Mouse (Mus musculus) embryonic facial prominence, embryonic 10.5 days (tissue): Measurements from ENCODE around the gene Tmem202. TPM values are rescaled to one million over a fixed set of nuclear protein-coding genes. Genes with fewer than 3 reads are reported as not detected.
A peak's percentile ranks its signal among the peaks of the same experiment; 100 is the strongest.

Experiments used
- DNase-seq: peaks from one replicate; pipeline ENCODE4 v3.0.0-alpha.2; 2017; ENCODE audit warnings: low spot score
- H3K27ac ChIP-seq: fragments of 300-500 bp; sonication (generic); replicated peaks from 2 replicates; pipeline ENCODE4 v1.5.1; 2016; ENCODE audit warnings: mild to moderate bottlenecking
- H3K27me3 ChIP-seq: fragments of 300-500 bp; sonication (generic); replicated peaks from 2 replicates; pipeline ENCODE4 v1.6.1; 2016; ENCODE audit warnings: low read depth, mild to moderate bottlenecking; ENCODE audit not compliant: poor library complexity, severe bottlenecking
- H3K36me3 ChIP-seq: fragments of 300-500 bp; sonication (generic); replicated peaks from 2 replicates; pipeline ENCODE4 v1.6.1; 2016; ENCODE audit warnings: mild to moderate bottlenecking, moderate library complexity
- H3K4me1 ChIP-seq: fragments of 300-500 bp; sonication (generic); 2 replicates; pipeline ENCODE4 v1.6.1; 2016
- H3K4me3 ChIP-seq: fragments of 300-500 bp; sonication (generic); 2 replicates; pipeline ENCODE4 v1.5.1; 2016; ENCODE audit warnings: mild to moderate bottlenecking, moderate library complexity
- H3K9me3 ChIP-seq: fragments of 300-500 bp; sonication (generic); 2 replicates; pipeline ENCODE4 v1.6.1; 2016; ENCODE audit warnings: mild to moderate bottlenecking
- WGBS: fragments of 180-500 bp; shearing (Covaris S2); methylation state at CpG from one replicate; pipeline ENCODE4 v1.1.7; 2016; 5-methylcytosine and 5-hydroxymethylcytosine counted together
- polyA plus RNA-seq: library from polyadenylated mRNA; unstranded; fragments of >200 nt; fragmentation: Nextera tagmentation; extraction: Ambion mirVana; gene quantifications from 2 replicates; pipeline ENCODE4 v1.2.1, GENCODE M21; 2016

The Tmem202 gene
- polyA plus RNA-seq, 1 experiment from 2014 or later = not detected

DNA sequence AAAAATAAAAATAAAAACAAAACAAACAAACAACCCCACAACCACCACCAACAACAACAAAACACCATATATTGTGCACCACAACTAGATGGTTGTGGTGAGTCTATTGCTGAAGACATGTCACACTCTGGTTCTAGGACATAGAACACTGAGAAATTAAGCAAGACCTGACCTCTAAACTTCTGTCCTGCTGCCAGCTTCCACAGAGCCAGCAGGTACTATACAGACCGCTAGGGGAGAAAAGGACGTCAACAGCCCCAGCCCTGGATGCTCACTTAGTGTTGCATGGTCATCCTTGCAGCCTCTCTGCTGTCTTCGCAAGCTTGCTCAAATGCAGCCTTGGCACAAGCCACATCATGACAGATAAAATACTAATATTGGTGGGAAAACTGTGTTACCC is 12.1 kb downstream of the Tmem202 start:
- 89% methylated on average over 3 of the region's 3 CpGs for WGBS
- DNase-seq = no peak
- H3K36me3 ChIP-seq = no peaks in the 10 kb centered on the region
- H3K27ac ChIP-seq = no peak overlapping the region
- 0 out of 2 replicates have a peak, but pooled peaks cover 6% of the 10 kb centered on the region for H3K4me1 ChIP-seq
- no peaks in the 10 kb centered on the region for H3K9me3 ChIP-seq
- no peak overlapping the region for H3K4me3 ChIP-seq
- H3K27me3 ChIP-seq = no peaks in the 10 kb centered on the region

DNA sequence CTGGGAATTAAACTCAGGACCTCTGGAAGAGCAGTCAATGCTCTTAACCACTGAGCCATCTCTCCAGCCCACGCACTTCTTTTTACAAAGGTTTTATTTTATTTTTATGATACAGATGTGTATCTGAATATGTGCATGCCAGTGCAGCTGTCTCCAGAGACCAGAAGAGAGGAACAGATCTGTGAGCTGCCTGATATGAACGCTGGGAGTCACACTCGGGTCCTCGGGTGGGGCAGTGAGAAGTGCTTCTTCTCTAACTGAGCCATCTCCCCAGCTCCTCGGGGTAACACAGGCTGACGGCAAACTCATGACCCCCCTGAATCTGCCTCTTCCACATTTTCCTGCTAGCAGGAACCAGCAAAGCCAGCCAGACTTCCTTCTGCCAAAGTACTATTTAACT is 12.9 kb downstream of the Tmem202 start:
- Histone ChIP-seq H3K9me3 (no peaks in the 10 kb centered on the region), H3K36me3 (no peaks in the 10 kb centered on the region), H3K27me3 (no peaks in the 10 kb centered on the region), H3K4me3 (no peak overlapping the region), H3K27ac (no peak overlapping the region), H3K4me1 (0 out of 2 replicates have a peak, but pooled peaks cover 1% of the 10 kb centered on the region)
- no peak for DNase-seq
- WGBS = 85% methylated on average over 6 of the region's 6 CpGs

GRCm38 (mm10) chr9:59522906-59523305 is 16.7 kb downstream of the Tmem202 start:
- Histone ChIP-seq H3K4me1 (no peaks in the 10 kb centered on the region), H3K27ac (no peak overlapping the region), H3K36me3 (no peaks in the 10 kb centered on the region), H3K27me3 (no peaks in the 10 kb centered on the region), H3K4me3 (no peak overlapping the region), H3K9me3 (no peaks in the 10 kb centered on the region)
- DNase-seq = no peak
- 75% methylated on average over 4 of the region's 4 CpGs for WGBS

- no peak for DNase-seq
- Histone ChIP-seq H3K4me1 (peaks cover 8% of the 10 kb centered on the region; the same call in 1 of the 2 replicates), H3K27ac (no peak overlapping the region), H3K27me3 (no peaks in the 10 kb centered on the region), H3K9me3 (no peaks in the 10 kb centered on the region), H3K4me3 (no peak overlapping the region), H3K36me3 (no peaks in the 10 kb centered on the region)
- 92% methylated on average over 2 of the region's 2 CpGs for WGBS
Measured at GRCm38 (mm10) chr9:59519396-59519795, 20.3 kb downstream of the Tmem202 start.

- Histone ChIP-seq H3K27me3 (no peaks in the 10 kb centered on the region), H3K4me1 (peaks cover 8% of the 10 kb centered on the region; the same call in 1 of the 2 replicates), H3K9me3 (no peaks in the 10 kb centered on the region), H3K27ac (no peak overlapping the region), H3K36me3 (no peaks in the 10 kb centered on the region), H3K4me3 (no peak overlapping the region)
- WGBS = 87% methylated on average over 5 of the region's 5 CpGs
- no peak for DNase-seq
Measured at GRCm38 (mm10) chr9:59518976-59519375, 20.7 kb downstream of the Tmem202 start.

DNA sequence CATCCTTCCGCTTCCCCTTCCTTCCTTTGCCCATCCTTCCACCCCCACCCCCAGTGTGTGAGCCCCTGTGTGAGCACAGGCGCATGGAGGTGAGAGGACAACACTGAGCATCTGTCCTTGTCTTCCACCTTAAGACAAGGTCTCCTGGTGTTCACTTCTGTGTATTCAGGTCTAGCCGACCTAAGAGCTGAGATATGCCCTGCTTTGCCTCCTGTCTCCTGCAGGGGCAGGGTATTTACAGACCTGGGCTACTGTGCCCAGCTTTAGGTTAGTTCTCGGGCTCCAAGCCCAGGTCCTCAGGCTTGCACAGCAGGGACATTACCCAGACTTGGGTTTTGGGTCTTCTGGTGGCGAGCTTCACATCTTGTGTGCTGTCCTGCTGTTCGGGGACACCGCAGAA is 22.5 kb downstream of the Tmem202 start:
- WGBS = 57% methylated on average over 7 of the region's 7 CpGs
- H3K9me3 ChIP-seq = no peaks in the 10 kb centered on the region
- no peak for DNase-seq
- no peaks in the 10 kb centered on the region for H3K36me3 ChIP-seq
- no peak overlapping the region for H3K4me3 ChIP-seq
- peaks cover 8% of the 10 kb centered on the region; the same call in 1 of the 2 replicates for H3K4me1 ChIP-seq
- no peak overlapping the region for H3K27ac ChIP-seq
- no peaks in the 10 kb centered on the region for H3K27me3 ChIP-seq

DNA sequence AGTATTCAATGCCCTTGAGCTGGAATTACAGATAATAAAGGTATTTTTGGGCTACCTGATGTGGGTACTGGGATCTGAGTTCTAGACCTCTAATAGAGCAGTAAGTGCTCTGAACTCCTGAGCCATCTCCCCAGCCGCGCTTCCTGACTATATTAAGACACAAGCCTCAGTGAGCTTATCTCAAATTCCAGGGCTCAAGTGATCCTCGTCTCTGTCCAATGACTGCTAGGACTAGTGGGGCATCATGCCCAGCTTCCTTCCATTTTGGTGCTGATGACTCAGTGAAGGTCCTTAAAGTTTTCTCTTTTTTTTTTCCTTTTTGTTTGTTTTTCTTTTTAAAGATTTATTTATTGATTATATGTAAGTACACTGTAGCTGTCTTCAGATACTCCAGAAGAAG is 24.6 kb downstream of the Tmem202 start:
- Histone ChIP-seq H3K4me1 (peaks cover 8% of the 10 kb centered on the region; the same call in 1 of the 2 replicates), H3K4me3 (no peak overlapping the region), H3K36me3 (no peaks in the 10 kb centered on the region), H3K27ac (no peak overlapping the region), H3K27me3 (no peaks in the 10 kb centered on the region), H3K9me3 (no peaks in the 10 kb centered on the region)
- WGBS = 71% methylated on average over 3 of the region's 3 CpGs
- no peak for DNase-seq

- no peak overlapping the region for H3K4me3 ChIP-seq
- H3K27me3 ChIP-seq = no peaks in the 10 kb centered on the region
- peaks cover 5% of the 10 kb centered on the region; the same call in 1 of the 2 replicates for H3K4me1 ChIP-seq
- no peak overlapping the region for H3K27ac ChIP-seq
- no peak for DNase-seq
- WGBS = 44% methylated on average over 4 of the region's 4 CpGs
- no peaks in the 10 kb centered on the region for H3K36me3 ChIP-seq
- no peaks in the 10 kb centered on the region for H3K9me3 ChIP-seq
Measured at GRCm38 (mm10) chr9:59512381-59512780, 27.3 kb downstream of the Tmem202 start.

DNA sequence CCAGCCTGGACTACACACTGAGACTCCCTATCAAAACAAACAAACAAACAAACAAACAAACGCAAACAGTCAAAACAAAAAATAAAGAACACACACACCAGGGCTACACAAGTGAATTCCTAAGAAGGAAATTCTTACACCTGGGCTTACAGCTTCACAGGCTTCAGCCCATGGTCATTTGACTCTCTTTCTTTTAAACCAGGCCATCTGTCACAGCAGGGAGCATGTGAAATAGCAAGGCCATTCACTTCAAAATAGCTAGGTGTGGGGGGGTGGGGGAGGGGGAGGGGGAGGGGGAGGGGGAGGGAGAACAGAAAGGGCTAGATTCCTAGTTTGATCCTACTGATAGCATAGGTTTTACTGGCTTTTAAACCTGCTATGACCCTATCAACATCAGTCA is 31.5 kb downstream of the Tmem202 start:
- H3K36me3 ChIP-seq = no peaks in the 10 kb centered on the region
- no peaks in the 10 kb centered on the region for H3K27me3 ChIP-seq
- H3K4me3 ChIP-seq = no peak overlapping the region
- H3K4me1 ChIP-seq = no peaks in the 10 kb centered on the region
- no peak overlapping the region for H3K27ac ChIP-seq
- WGBS = 56% methylated on average over 1 of the region's 1 CpGs
- DNase-seq = no peak
- no peaks in the 10 kb centered on the region for H3K9me3 ChIP-seq

- Histone ChIP-seq H3K27me3 (no peaks in the 10 kb centered on the region), H3K9me3 (no peaks in the 10 kb centered on the region), H3K36me3 (peaks cover 9% of the 10 kb centered on the region), H3K27ac (peak overlapping the region; percentile 100), H3K4me1 (peaks cover 22% of the 10 kb centered on the region), H3K4me3 (peak overlapping the region; percentile 97)
- no peak for DNase-seq
Measured at GRCm38 (mm10) chr9:59487331-59487730, 52.3 kb downstream of the Tmem202 start.

DNA sequence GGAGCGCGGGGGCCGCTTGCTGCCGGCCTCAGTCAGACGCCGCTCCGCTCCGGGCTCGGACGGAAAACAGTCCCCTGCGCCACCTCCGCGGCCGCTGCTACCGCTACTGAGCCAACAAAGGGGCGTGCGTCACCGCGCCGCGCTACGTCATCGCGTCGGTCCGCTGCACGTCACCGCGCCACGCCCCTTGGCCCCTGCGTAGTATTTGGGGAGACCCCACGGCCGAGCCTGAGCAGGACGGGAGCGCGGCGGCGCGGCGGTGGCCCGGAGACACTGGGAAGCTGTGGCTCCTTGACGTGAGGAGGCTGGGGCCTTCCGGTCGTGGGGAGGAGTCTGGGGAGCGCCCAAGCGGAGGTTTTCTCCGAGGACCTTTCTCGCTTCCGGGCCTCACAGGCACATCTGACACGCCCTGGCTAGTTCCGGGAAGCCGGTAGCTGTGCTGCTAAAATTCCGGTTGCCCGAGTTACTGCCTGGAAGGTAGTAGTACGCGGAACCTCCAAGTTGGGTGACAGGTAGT is 53.0 kb downstream of the Tmem202 start, which contains the start of gene Arih1:
Gene Arih1 (minus strand): TSS at position 70 of the 517 bp plus-strand sequence.
- no peaks in the 10 kb centered on the region for H3K9me3 ChIP-seq
- peak within 1 kb of the TSS; percentile 100 for H3K27ac ChIP-seq
- H3K4me1 ChIP-seq = peaks cover 22% of the 10 kb centered on the region
- no peaks in the 10 kb centered on the region for H3K27me3 ChIP-seq
- under 1% methylated on average over 56 of the region's 56 CpGs for WGBS
- peak; percentile 99 for DNase-seq
- H3K4me3 ChIP-seq = peak within 1 kb of the TSS; percentile 97
- H3K36me3 ChIP-seq = peaks cover 14% of the 10 kb centered on the region

GRCm38 (mm10) chr9:59486076-59486518 is 53.5 kb downstream of the Tmem202 start:
- peaks cover 22% of the 10 kb centered on the region for H3K4me1 ChIP-seq
- peak overlapping the region; percentile 100 for H3K27ac ChIP-seq
- H3K4me3 ChIP-seq = peak overlapping the region; percentile 97
- peaks cover 14% of the 10 kb centered on the region for H3K36me3 ChIP-seq
- H3K9me3 ChIP-seq = no peaks in the 10 kb centered on the region
- WGBS = 2% methylated on average over 68 of the region's 71 CpGs
- no peaks in the 10 kb centered on the region for H3K27me3 ChIP-seq
- DNase-seq = no peak

DNA sequence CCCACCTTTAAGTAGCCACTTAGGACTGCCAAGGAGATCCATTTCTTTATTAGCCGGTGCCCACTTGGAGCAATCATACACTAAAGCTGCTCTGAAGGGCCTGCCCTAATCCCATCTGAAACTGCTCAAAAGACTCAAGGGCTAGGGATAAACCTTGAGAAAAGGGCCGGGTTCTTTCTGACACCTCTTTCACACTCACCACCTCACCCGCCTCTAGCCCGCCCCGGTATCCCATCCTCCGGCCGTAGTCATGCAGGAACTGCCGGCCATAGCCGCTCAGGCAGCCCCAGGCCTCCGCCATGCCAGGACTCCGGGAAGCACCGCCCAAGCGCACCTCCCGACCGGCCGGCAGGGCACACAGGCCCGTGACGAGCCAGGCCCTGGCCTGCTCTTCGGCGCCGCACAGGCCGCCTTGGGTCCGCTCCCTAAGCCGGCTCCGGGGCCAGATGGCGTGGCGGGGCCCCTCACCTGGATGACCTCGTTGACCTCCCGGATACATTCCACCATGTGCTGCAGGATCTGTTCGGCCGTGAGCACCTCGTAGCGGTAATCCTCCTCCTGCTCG is 54.1 kb downstream of the Tmem202 start:
- peak overlapping the region; percentile 97 for H3K4me3 ChIP-seq
- no peaks in the 10 kb centered on the region for H3K9me3 ChIP-seq
- WGBS = under 1% methylated on average over 34 of the region's 34 CpGs
- H3K36me3 ChIP-seq = peaks cover 14% of the 10 kb centered on the region
- peak; percentile 78 for DNase-seq
- peak overlapping the region; percentile 100 for H3K27ac ChIP-seq
- H3K4me1 ChIP-seq = peaks cover 22% of the 10 kb centered on the region
- no peaks in the 10 kb centered on the region for H3K27me3 ChIP-seq
